In genomic region chr16:4667190-4667808, GRCm38 (mm10) we compare ENCODE assay signal across 9 mouse cellular contexts. TPM values are rescaled to one million over a fixed set of nuclear protein-coding genes. Genes with fewer than 3 reads are reported as not detected.
DNase-seq lines count a peak whose midpoint lies in the region; ATAC-seq lines count a peak whose summit lies in the region.
"Had no signal": no experiment of that assay in that cellular context is flagged by ENCODE, and none has a peak within 500 bp of the region (broad histone marks: within the 10 kb centered on the region; RNA-seq: fewer than 3 reads in every experiment).

No protein-coding gene starts in this region.

- no peaks in the 10 kb centered on the region for H3K9me3 ChIP-seq in hindbrain, embryonic 14.5 days (ENCODE audit: control insufficient read depth, low read length)

- 20% methylated on average over 3 of the region's 3 CpGs for WGBS in hindbrain, embryonic 14.5 days

- H3K36me3 ChIP-seq in hindbrain, embryonic 14.5 days (replicated peaks; ENCODE audit: control insufficient read depth, insufficient read depth): peaks cover 67% of the 10 kb centered on the region

- peak; percentile 64; the same call in 1 of the 2 replicates for ATAC-seq in hindbrain, embryonic 14.5 days (ENCODE audit: low FRiP score)

- no peak overlapping the region for H3K9ac ChIP-seq in hindbrain, embryonic 14.5 days

- no peak overlapping the region for H3K27ac ChIP-seq in hindbrain, embryonic 14.5 days

- no peaks in the 10 kb centered on the region for H3K4me1 ChIP-seq in hindbrain, embryonic 14.5 days (replicated peaks; ENCODE audit: control insufficient read depth, insufficient read depth, low read length)

- no peak overlapping the region for H3K4me2 ChIP-seq in hindbrain, embryonic 14.5 days (replicated peaks)

- H3K4me3 ChIP-seq in hindbrain, embryonic 14.5 days (replicated peaks; ENCODE audit: low read length): no peak overlapping the region
- H3K4me3 ChIP-seq: myocyte had no signal

- no peaks in the 10 kb centered on the region for H3K27me3 ChIP-seq in hindbrain, embryonic 14.5 days (ENCODE audit: control insufficient read depth, insufficient read depth, low read length)

- peak; percentile 98 for DNase-seq in NIH3T3 (ENCODE audit: low read depth)
- peak; percentile 83 for DNase-seq in cerebellum, adult 9-11 months
- DNase-seq in frontal cortex, postnatal 14 days (ENCODE audit: low spot score in 2 of 2): peak; percentile 55 to 84
- DNase-seq in hindbrain, embryonic 14.5 days (ENCODE audit: low spot score): peak; percentile 98
- peak; percentile 85 to 93 for DNase-seq in layer of hippocampus, postnatal 14 days (ENCODE audit: low spot score in 2 of 2)
- DNase-seq in lung, postnatal 10 days: peak; percentile 93
- DNase-seq in retina, adult 2 months (ENCODE audit: low read depth, low spot score): peak; percentile 88
- peak; percentile 90 for DNase-seq in thymus, postnatal 14 days

RNA-seq across cellular contexts. Expression of gene Coro7, which starts 12.3 kb away (rescaled TPM):
- 24.1 and 27.2 TPM in 2 replicates for polyA plus RNA-seq in hindbrain, embryonic 14.5 days (2014; fragmentation: Nextera tagmentation; extraction: Ambion mirVana)
- total RNA-seq in layer of hippocampus, postnatal 14 days (2021): 10 to 100 TPM; 95.7 to 95.9 TPM

RNA-seq across cellular contexts. Expression of gene Dnaja3, which starts 27.5 kb away (rescaled TPM):
- 54.6 and 64.8 TPM in 2 replicates for polyA plus RNA-seq in hindbrain, embryonic 14.5 days (2014; fragmentation: Nextera tagmentation; extraction: Ambion mirVana)
- total RNA-seq in layer of hippocampus, postnatal 14 days (2021): 10 to 100 TPM; 61.0 to 66.2 TPM

RNA-seq across cellular contexts. Expression of gene Vasn, which starts 27.6 kb away (rescaled TPM):
- polyA plus RNA-seq in hindbrain, embryonic 14.5 days (2014; fragmentation: Nextera tagmentation; extraction: Ambion mirVana): 6.4 and 6.6 TPM in 2 replicates
- total RNA-seq in layer of hippocampus, postnatal 14 days (2021): 1 to 10 TPM; 6.4 to 9.0 TPM

RNA-seq across cellular contexts. Expression of gene Pam16, which starts 42.5 kb away (rescaled TPM):
- 174 and 193 TPM in 2 replicates for polyA plus RNA-seq in hindbrain, embryonic 14.5 days (2014; fragmentation: Nextera tagmentation; extraction: Ambion mirVana)
- 10 to 100 TPM; 69.5 to 80.1 TPM for total RNA-seq in layer of hippocampus, postnatal 14 days (2021)

RNA-seq across cellular contexts. Expression of gene Nmral1, which starts 51.9 kb away (rescaled TPM):
- 56.4 and 58.0 TPM in 2 replicates for polyA plus RNA-seq in hindbrain, embryonic 14.5 days (2014; fragmentation: Nextera tagmentation; extraction: Ambion mirVana)
- total RNA-seq in layer of hippocampus, postnatal 14 days (2021): 10 to 100 TPM; 11.7 to 11.9 TPM
